Mouse (Mus musculus) C2C12 (cell line): ENCODE results near the gene Gm20388. TPM values are rescaled to one million over a fixed set of nuclear protein-coding genes. Genes with fewer than 3 reads are reported as not detected.

Source experiments
- H3K27me3 ChIP-seq: one replicate; pipeline ENCODE4 v1.6.1; 2011; ENCODE audit not compliant: control insufficient read depth, insufficient read depth, insufficient read length
- H3K36me3 ChIP-seq: one replicate; pipeline ENCODE4 v1.6.1; 2011; ENCODE audit not compliant: control insufficient read depth, insufficient read depth
- H3K4me3 ChIP-seq: one replicate; pipeline ENCODE4 v1.5.1; 2011; ENCODE audit warnings: mild to moderate bottlenecking, control low read depth; ENCODE audit not compliant: poor library complexity, insufficient read depth, severe bottlenecking
- H3K79me2 ChIP-seq: one replicate; pipeline ENCODE4 v1.6.1; 2011; ENCODE audit not compliant: control insufficient read depth, insufficient read depth
- H3K79me3 ChIP-seq: one replicate; pipeline ENCODE4 v1.6.1; 2011; ENCODE audit warnings: low read depth, control low read depth
- H3ac ChIP-seq: one replicate; pipeline ENCODE3; 2011; ENCODE audit warnings: low read depth; ENCODE audit not compliant: control insufficient read depth, insufficient read length
- CEBPB ChIP-seq: IDR thresholded peaks from one replicate; pipeline ENCODE4 v1.6.1; 2011; ENCODE audit warnings: low read depth, mild to moderate bottlenecking, control low read depth, moderate library complexity
- CTCF ChIP-seq: IDR thresholded peaks from one replicate; pipeline ENCODE4 v1.5.1; 2011; ENCODE audit not compliant: control insufficient read depth, insufficient read depth, insufficient read length
- FOSL1 ChIP-seq: IDR thresholded peaks from one replicate; pipeline ENCODE4 v1.8.0; 2011; ENCODE audit warnings: mild to moderate bottlenecking, low read length; ENCODE audit not compliant: poor library complexity, insufficient read depth, severe bottlenecking
- MAX ChIP-seq: IDR thresholded peaks from one replicate; pipeline ENCODE4 v1.6.1; 2011; ENCODE audit warnings: mild to moderate bottlenecking, control low read depth
- MYOD1 ChIP-seq: IDR thresholded peaks from one replicate; pipeline ENCODE4 v1.6.1; 2011; ENCODE audit warnings: low read depth; ENCODE audit not compliant: control insufficient read depth, insufficient read length
- MYOG ChIP-seq: IDR thresholded peaks from one replicate; pipeline ENCODE4 v1.6.1; 2011; ENCODE audit not compliant: control insufficient read depth, insufficient read length; ENCODE audit errors: extremely low read depth
- USF1 ChIP-seq: IDR thresholded peaks from one replicate; pipeline ENCODE4 v1.6.1; 2011; ENCODE audit warnings: low read depth, mild to moderate bottlenecking, control low read depth, moderate library complexity
- polyA plus RNA-seq: library from polyadenylated mRNA; unstranded; fragments of >200 nt; fragmentation: generic; extraction: Trizol; gene quantifications from one replicate; pipeline ENCODE4 v1.2.1, GENCODE M21; 2012; ENCODE audit warnings: missing spikeins

The Gm20388 gene
- polyA plus RNA-seq, 1 experiment, result 15.0 TPM

DNA sequence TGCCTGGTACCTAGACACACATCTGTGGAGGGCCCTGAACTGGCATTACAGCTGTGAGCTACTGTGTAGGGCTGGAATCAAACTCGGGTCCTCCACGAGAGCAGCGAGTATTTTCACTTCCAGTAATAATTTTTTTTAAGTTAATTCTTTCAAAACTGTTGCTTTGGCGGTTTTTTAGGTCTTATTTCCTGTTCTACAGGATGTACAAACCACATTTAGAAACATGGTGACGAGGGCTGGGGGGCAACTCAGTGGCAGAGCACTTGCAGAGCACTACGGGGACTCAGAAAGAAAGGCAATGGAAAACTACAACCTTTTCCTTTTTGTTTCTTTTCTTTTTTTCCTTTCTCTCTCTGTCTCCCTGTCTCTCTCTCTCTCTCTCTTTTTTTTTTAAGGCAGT is 3123.5 kb downstream of the Gm20388 start:
- Histone ChIP-seq H3K79me3 (peaks cover 96% of the 10 kb centered on the region), H3K27me3 (no peaks in the 10 kb centered on the region)

GRCm38 (mm10) chr8:123036956-123037355 is 3126.3 kb downstream of the Gm20388 start:
- peaks cover 94% of the 10 kb centered on the region for H3K79me3 ChIP-seq
- H3K4me3 ChIP-seq, result no peak overlapping the region
- TF ChIP-seq CEBPB (no peak), CTCF (no peak), MYOG (no peak), FOSL1 (no peak), MYOD1 (no peak), MAX (no peak), USF1 (no peak)
- no peak overlapping the region for H3ac ChIP-seq
- peaks cover 17% of the 10 kb centered on the region for H3K36me3 ChIP-seq
- peaks cover 100% of the 10 kb centered on the region for H3K79me2 ChIP-seq
- no peaks in the 10 kb centered on the region for H3K27me3 ChIP-seq

More for the DNA sequence above, 3123.5 kb downstream of the Gm20388 start:
- H3ac ChIP-seq, result no peak overlapping the region
- H3K79me2 ChIP-seq, result peaks cover 100% of the 10 kb centered on the region
- H3K36me3 ChIP-seq, result peaks cover 17% of the 10 kb centered on the region
- H3K4me3 ChIP-seq, result no peak overlapping the region
- TF ChIP-seq MAX, result no peak
- no peak for TF ChIP-seq FOSL1

- H3K27me3 ChIP-seq, result no peaks in the 10 kb centered on the region
- peaks cover 96% of the 10 kb centered on the region for H3K79me2 ChIP-seq
- H3K79me3 ChIP-seq, result peaks cover 89% of the 10 kb centered on the region
- peaks cover 17% of the 10 kb centered on the region for H3K36me3 ChIP-seq
- H3ac ChIP-seq, result no peak overlapping the region
- TF ChIP-seq FOSL1 (no peak), CEBPB (no peak), MAX (no peak), MYOG (no peak), USF1 (no peak), MYOD1 (no peak), CTCF (no peak)
- no peak overlapping the region for H3K4me3 ChIP-seq
Measured at GRCm38 (mm10) chr8:123037487-123037886, 3126.8 kb downstream of the Gm20388 start.

DNA sequence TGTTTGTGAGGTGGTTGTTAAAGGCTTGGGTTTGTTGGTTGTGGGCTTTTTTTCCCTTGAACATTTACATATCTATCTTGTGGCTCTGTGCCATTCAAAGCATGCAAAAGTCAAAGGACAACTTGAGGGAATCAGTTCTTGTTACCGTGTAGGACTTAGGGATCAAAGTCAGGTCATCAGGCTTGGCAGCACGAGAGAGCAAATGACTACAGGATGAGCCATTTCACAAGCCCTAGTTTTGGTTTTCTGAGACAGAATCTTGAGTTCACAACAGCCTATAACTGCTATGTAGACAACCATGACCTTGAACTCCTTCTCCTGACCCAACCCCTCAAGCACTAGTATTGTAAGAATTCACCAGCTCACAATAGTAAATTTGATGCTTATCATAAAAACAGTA is 3127.7 kb downstream of the Gm20388 start:
- H3K4me3 ChIP-seq, result no peak overlapping the region
- no peak for TF ChIP-seq USF1

GRCm38 (mm10) chr8:123039376-123040109 is 3128.9 kb downstream of the Gm20388 start:
- H3K27me3 ChIP-seq, result no peaks in the 10 kb centered on the region
- no peak overlapping the region for H3ac ChIP-seq
- no peak for TF ChIP-seq MYOD1
- no peak for TF ChIP-seq MYOG
- no peak for TF ChIP-seq MAX
- no peak for TF ChIP-seq CEBPB
- no peak for TF ChIP-seq FOSL1
- no peak overlapping the region for H3K4me3 ChIP-seq
- H3K36me3 ChIP-seq, result peaks cover 8% of the 10 kb centered on the region
- peaks cover 78% of the 10 kb centered on the region for H3K79me3 ChIP-seq
- H3K79me2 ChIP-seq, result peaks cover 95% of the 10 kb centered on the region

More for the DNA sequence above, 3127.7 kb downstream of the Gm20388 start:
- H3ac ChIP-seq, result no peak overlapping the region
- H3K36me3 ChIP-seq, result peaks cover 17% of the 10 kb centered on the region
- peaks cover 96% of the 10 kb centered on the region for H3K79me2 ChIP-seq
- no peaks in the 10 kb centered on the region for H3K27me3 ChIP-seq
- peaks cover 83% of the 10 kb centered on the region for H3K79me3 ChIP-seq

- no peak overlapping the region for H3ac ChIP-seq
- no peaks in the 10 kb centered on the region for H3K27me3 ChIP-seq
- peaks cover 2% of the 10 kb centered on the region for H3K36me3 ChIP-seq
- peaks cover 74% of the 10 kb centered on the region for H3K79me3 ChIP-seq
- TF ChIP-seq MYOG (no peak), MAX (no peak), MYOD1 (no peak), USF1 (no peak), CEBPB (no peak), CTCF (no peak), FOSL1 (no peak)
- H3K79me2 ChIP-seq, result peaks cover 89% of the 10 kb centered on the region
- H3K4me3 ChIP-seq, result no peak overlapping the region
Measured at GRCm38 (mm10) chr8:123040110-123040650, 3129.5 kb downstream of the Gm20388 start.
